Mouse (Mus musculus): Measurements from ENCODE around the gene Arhgap23. TPM values are rescaled to one million over a fixed set of nuclear protein-coding genes. Genes with fewer than 3 reads are reported as not detected.

Arhgap23 gene
- polyA plus RNA-seq, 1 experiment from 2014 or later, result 9.2 TPM

GRCm38 (mm10) chr11:97463166-97463565 lies 47.8 kb downstream of the Arhgap23 start:
- 58% methylated on average over 26 of the region's 33 CpGs for WGBS
- no peak for ATAC-seq (ENCODE audit: low read depth)
- no peaks in the 10 kb centered on the region for H3K4me1 ChIP-seq (ENCODE audit: control insufficient read depth, insufficient read depth, low read length)
- H3K4me2 ChIP-seq (ENCODE audit: low read depth, low read length), result no peak overlapping the region
- H3K4me3 ChIP-seq (ENCODE audit: low read depth, low read length), result no peak overlapping the region
- H3K9me3 ChIP-seq (ENCODE audit: control insufficient read depth, low read length), result no peaks in the 10 kb centered on the region
- no peak overlapping the region for H3K9ac ChIP-seq (replicated peaks; ENCODE audit: low read depth, low read length)
- H3K27ac ChIP-seq (ENCODE audit: low read depth, low read length), result no peak overlapping the region
- H3K36me3 ChIP-seq (ENCODE audit: control insufficient read depth, insufficient read depth, low read length), result peaks cover 45% of the 10 kb centered on the region
- no peaks in the 10 kb centered on the region for H3K27me3 ChIP-seq (ENCODE audit: control insufficient read depth, insufficient read depth, low read length)

DNA sequence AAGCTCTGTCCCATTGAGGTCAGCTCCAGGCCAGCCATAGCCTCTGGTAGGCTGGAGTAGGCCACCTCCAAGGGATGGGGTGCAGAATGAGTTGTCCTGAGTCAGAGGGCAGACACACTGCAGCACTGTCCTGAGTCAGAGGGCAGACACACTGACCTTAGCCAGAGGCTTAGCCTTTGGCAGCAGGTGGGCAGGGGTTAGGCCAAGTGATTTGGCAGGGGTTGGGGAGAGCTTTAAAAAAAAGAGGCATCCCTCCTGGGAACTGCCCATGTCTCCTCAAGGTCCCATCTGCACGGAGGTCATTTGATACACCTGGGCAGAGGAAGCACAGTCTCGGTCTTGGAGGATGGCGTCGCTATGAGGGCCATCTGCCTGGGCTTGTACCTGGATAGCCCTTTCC lies 48.7 kb downstream of the Arhgap23 start:
- no peak overlapping the region for H3K9ac ChIP-seq (replicated peaks; ENCODE audit: low read depth, low read length)
- no peaks in the 10 kb centered on the region for H3K27me3 ChIP-seq (ENCODE audit: control insufficient read depth, insufficient read depth, low read length)
- 94% methylated on average over 4 of the region's 4 CpGs for WGBS
- H3K9me3 ChIP-seq (ENCODE audit: control insufficient read depth, low read length), result no peaks in the 10 kb centered on the region
- H3K4me3 ChIP-seq (ENCODE audit: low read depth, low read length), result no peak overlapping the region
- H3K27ac ChIP-seq (ENCODE audit: low read depth, low read length), result no peak overlapping the region
- no peaks in the 10 kb centered on the region for H3K4me1 ChIP-seq (ENCODE audit: control insufficient read depth, insufficient read depth, low read length)
- no peak for ATAC-seq (ENCODE audit: low read depth)
- H3K36me3 ChIP-seq (ENCODE audit: control insufficient read depth, insufficient read depth, low read length), result peaks cover 44% of the 10 kb centered on the region
- H3K4me2 ChIP-seq (ENCODE audit: low read depth, low read length), result no peak overlapping the region

GRCm38 (mm10) chr11:97465957-97466356 lies 50.6 kb downstream of the Arhgap23 start:
- Histone ChIP-seq H3K27ac (ENCODE audit: low read depth, low read length) (no peak overlapping the region), H3K4me3 (ENCODE audit: low read depth, low read length) (no peak overlapping the region), H3K4me1 (ENCODE audit: control insufficient read depth, insufficient read depth, low read length) (no peaks in the 10 kb centered on the region), H3K4me2 (ENCODE audit: low read depth, low read length) (no peak overlapping the region), H3K36me3 (ENCODE audit: control insufficient read depth, insufficient read depth, low read length) (peaks cover 49% of the 10 kb centered on the region), H3K9ac (replicated peaks; ENCODE audit: low read depth, low read length) (no peak overlapping the region), H3K9me3 (ENCODE audit: control insufficient read depth, low read length) (no peaks in the 10 kb centered on the region), H3K27me3 (ENCODE audit: control insufficient read depth, insufficient read depth, low read length) (no peaks in the 10 kb centered on the region)
- ATAC-seq (ENCODE audit: low read depth), result no peak
- 77% methylated on average over 12 of the region's 12 CpGs for WGBS

DNA sequence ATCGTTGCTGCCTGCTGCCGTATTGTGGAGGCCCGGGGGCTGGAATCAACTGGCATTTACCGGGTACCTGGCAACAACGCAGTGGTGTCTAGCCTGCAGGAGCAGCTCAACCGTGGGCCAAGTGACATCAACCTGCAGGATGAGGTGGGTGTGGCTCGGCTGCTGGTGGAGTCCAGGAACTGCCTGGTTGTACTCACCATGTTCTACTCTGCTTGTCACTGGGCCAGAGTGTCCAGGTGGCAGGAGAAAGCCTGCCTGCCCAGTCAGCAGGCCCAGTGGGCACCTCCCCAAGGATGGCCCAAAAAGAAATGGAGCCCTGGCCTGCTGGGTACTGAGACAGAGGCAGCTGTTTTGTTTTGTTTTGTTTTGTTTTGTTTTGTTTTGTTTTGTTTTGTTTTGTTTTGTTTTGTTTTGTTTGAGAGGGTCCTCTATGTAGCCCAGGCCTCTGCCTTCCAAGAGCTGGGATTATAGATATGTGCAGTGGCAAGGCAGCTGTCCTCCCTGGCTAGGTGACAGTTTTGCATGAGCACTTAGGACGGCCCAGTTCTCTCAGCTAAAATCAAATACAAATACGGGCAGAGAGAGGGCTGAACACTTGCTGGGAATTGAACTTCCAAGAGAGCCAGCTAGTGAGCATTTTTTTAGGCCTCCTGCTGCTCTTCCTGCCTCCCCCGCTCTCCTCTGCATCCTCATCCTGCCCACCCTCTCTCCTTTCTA lies 51.3 kb downstream of the Arhgap23 start:
- Histone ChIP-seq H3K36me3 (ENCODE audit: control insufficient read depth, insufficient read depth, low read length) (peaks cover 45% of the 10 kb centered on the region), H3K9ac (replicated peaks; ENCODE audit: low read depth, low read length) (no peak overlapping the region)
- ATAC-seq (ENCODE audit: low read depth), result no peak

GRCm38 (mm10) chr11:97468639-97469287 lies 53.4 kb downstream of the Arhgap23 start:
- Histone ChIP-seq H3K9me3 (ENCODE audit: control insufficient read depth, low read length) (no peaks in the 10 kb centered on the region), H3K4me2 (ENCODE audit: low read depth, low read length) (no peak overlapping the region), H3K9ac (replicated peaks; ENCODE audit: low read depth, low read length) (no peak overlapping the region), H3K36me3 (ENCODE audit: control insufficient read depth, insufficient read depth, low read length) (peaks cover 41% of the 10 kb centered on the region), H3K4me3 (ENCODE audit: low read depth, low read length) (no peak overlapping the region), H3K27ac (ENCODE audit: low read depth, low read length) (no peak overlapping the region), H3K4me1 (ENCODE audit: control insufficient read depth, insufficient read depth, low read length) (no peaks in the 10 kb centered on the region), H3K27me3 (ENCODE audit: control insufficient read depth, insufficient read depth, low read length) (no peaks in the 10 kb centered on the region)
- WGBS, result 44% methylated on average over 14 of the region's 14 CpGs
- ATAC-seq (ENCODE audit: low read depth), result peak; percentile 49

More for the DNA sequence above, 51.3 kb downstream of the Arhgap23 start:
- H3K9me3 ChIP-seq (ENCODE audit: control insufficient read depth, low read length), result no peaks in the 10 kb centered on the region
- H3K4me1 ChIP-seq (ENCODE audit: control insufficient read depth, insufficient read depth, low read length), result no peaks in the 10 kb centered on the region
- H3K27ac ChIP-seq (ENCODE audit: low read depth, low read length), result no peak overlapping the region
- H3K4me2 ChIP-seq (ENCODE audit: low read depth, low read length), result no peak overlapping the region
- H3K27me3 ChIP-seq (ENCODE audit: control insufficient read depth, insufficient read depth, low read length), result no peaks in the 10 kb centered on the region
- H3K4me3 ChIP-seq (ENCODE audit: low read depth, low read length), result no peak overlapping the region
- WGBS, result 78% methylated on average over 10 of the region's 10 CpGs

DNA sequence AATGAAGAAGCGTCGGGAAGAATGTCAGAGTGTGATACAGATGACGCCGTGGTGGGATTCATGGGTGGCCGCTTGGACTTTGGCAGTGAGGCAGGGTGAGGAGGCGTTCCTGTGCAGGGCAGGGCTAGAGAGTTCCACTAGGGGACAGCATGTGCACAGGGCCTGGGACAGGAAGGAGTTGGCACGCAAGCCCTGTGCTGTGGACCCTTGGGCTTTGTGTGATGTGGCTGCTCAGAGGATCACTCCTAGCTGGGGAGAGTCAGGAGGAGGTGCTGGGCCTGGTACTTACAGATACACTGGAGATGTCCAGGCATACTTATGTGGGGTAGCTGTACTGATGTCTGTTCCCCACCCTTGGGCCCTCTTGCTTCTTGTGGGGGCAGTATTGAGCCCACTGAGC lies 54.5 kb downstream of the Arhgap23 start:
- H3K4me3 ChIP-seq (ENCODE audit: low read depth, low read length), result no peak overlapping the region
- H3K27me3 ChIP-seq (ENCODE audit: control insufficient read depth, insufficient read depth, low read length), result no peaks in the 10 kb centered on the region
- no peaks in the 10 kb centered on the region for H3K4me1 ChIP-seq (ENCODE audit: control insufficient read depth, insufficient read depth, low read length)
- H3K4me2 ChIP-seq (ENCODE audit: low read depth, low read length), result no peak overlapping the region
- no peak overlapping the region for H3K27ac ChIP-seq (ENCODE audit: low read depth, low read length)
- no peak overlapping the region for H3K9ac ChIP-seq (replicated peaks; ENCODE audit: low read depth, low read length)
- peaks cover 32% of the 10 kb centered on the region for H3K36me3 ChIP-seq (ENCODE audit: control insufficient read depth, insufficient read depth, low read length)
- 84% methylated on average over 7 of the region's 7 CpGs for WGBS
- ATAC-seq (ENCODE audit: low read depth), result no peak
- no peaks in the 10 kb centered on the region for H3K9me3 ChIP-seq (ENCODE audit: control insufficient read depth, low read length)

GRCm38 (mm10) chr11:97471276-97471675 lies 55.9 kb downstream of the Arhgap23 start:
- no peak overlapping the region for H3K4me2 ChIP-seq (ENCODE audit: low read depth, low read length)
- H3K9me3 ChIP-seq (ENCODE audit: control insufficient read depth, low read length), result no peaks in the 10 kb centered on the region
- H3K9ac ChIP-seq (replicated peaks; ENCODE audit: low read depth, low read length), result no peak overlapping the region
- WGBS, result 86% methylated on average over 6 of the region's 6 CpGs
- no peak overlapping the region for H3K4me3 ChIP-seq (ENCODE audit: low read depth, low read length)
- ATAC-seq (ENCODE audit: low read depth), result no peak
- H3K4me1 ChIP-seq (ENCODE audit: control insufficient read depth, insufficient read depth, low read length), result no peaks in the 10 kb centered on the region
- no peaks in the 10 kb centered on the region for H3K27me3 ChIP-seq (ENCODE audit: control insufficient read depth, insufficient read depth, low read length)
- peaks cover 40% of the 10 kb centered on the region for H3K36me3 ChIP-seq (ENCODE audit: control insufficient read depth, insufficient read depth, low read length)
- H3K27ac ChIP-seq (ENCODE audit: low read depth, low read length), result no peak overlapping the region

DNA sequence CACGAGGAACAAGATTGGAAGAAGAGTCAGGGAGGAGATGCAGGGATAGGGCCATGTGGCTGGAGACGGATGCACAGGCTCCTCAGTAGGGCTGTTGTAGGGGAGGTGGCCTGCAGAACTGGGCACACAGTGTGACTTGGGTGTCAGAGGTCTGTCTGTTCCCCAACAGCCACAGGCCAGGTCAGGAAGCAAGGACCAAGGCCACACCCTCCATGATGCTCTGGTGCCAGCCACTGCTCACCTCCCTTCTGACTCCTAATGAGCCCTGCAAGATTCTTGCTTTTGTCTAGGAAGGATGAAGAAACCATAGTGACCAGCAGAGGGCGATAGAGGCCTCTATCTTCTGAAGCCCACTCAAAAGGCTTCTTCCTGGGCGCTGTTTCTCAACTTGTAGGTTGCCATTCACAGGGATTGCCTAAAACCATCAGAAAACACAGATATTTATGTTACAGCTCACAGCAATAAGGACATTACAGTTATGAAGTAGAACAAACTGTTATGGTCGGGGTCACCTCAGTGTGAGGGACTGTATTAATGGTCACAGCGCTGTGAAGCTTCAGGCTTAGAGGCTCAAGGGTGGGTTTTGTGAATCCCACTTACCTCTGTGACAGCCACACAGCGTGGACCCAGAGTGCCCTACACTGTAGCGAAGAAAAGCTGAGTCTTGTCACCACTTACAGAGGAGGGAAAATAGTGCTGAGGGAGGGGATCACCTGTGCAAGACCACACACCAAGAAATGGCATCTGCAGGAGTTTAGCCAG lies 61.2 kb downstream of the Arhgap23 start:
- 61% methylated on average over 8 of the region's 8 CpGs for WGBS
- H3K27ac ChIP-seq (ENCODE audit: low read depth, low read length), result no peak overlapping the region
- H3K9ac ChIP-seq (replicated peaks; ENCODE audit: low read depth, low read length), result no peak overlapping the region
- H3K4me2 ChIP-seq (ENCODE audit: low read depth, low read length), result no peak overlapping the region
- H3K4me1 ChIP-seq (ENCODE audit: control insufficient read depth, insufficient read depth, low read length), result no peaks in the 10 kb centered on the region
- no peak overlapping the region for H3K4me3 ChIP-seq (ENCODE audit: low read depth, low read length)
- H3K27me3 ChIP-seq (ENCODE audit: control insufficient read depth, insufficient read depth, low read length), result no peaks in the 10 kb centered on the region
- peak; percentile 56; the same call in 1 of the 2 replicates for ATAC-seq (ENCODE audit: low read depth)
- H3K9me3 ChIP-seq (ENCODE audit: control insufficient read depth, low read length), result no peaks in the 10 kb centered on the region
- H3K36me3 ChIP-seq (ENCODE audit: control insufficient read depth, insufficient read depth, low read length), result peaks cover 30% of the 10 kb centered on the region

- Histone ChIP-seq H3K4me1 (ENCODE audit: control insufficient read depth, insufficient read depth, low read length) (no peaks in the 10 kb centered on the region), H3K27me3 (ENCODE audit: control insufficient read depth, insufficient read depth, low read length) (no peaks in the 10 kb centered on the region), H3K27ac (ENCODE audit: low read depth, low read length) (no peak overlapping the region), H3K9ac (replicated peaks; ENCODE audit: low read depth, low read length) (no peak overlapping the region), H3K4me3 (ENCODE audit: low read depth, low read length) (no peak overlapping the region), H3K4me2 (ENCODE audit: low read depth, low read length) (no peak overlapping the region), H3K9me3 (ENCODE audit: control insufficient read depth, low read length) (no peaks in the 10 kb centered on the region), H3K36me3 (ENCODE audit: control insufficient read depth, insufficient read depth, low read length) (peaks cover 26% of the 10 kb centered on the region)
- 78% methylated on average over 7 of the region's 7 CpGs for WGBS
- no peak for ATAC-seq (ENCODE audit: low read depth)
Observed at GRCm38 (mm10) chr11:97477431-97477830, 62.1 kb downstream of the Arhgap23 start.
